Mouse (Mus musculus) adrenal gland, adult 10 weeks (tissue): ENCODE results near the gene Ankk1. TPM values are rescaled to one million over a fixed set of nuclear protein-coding genes. Genes with fewer than 3 reads are reported as not detected.

Experiments used
- polyA plus RNA-seq: library from polyadenylated mRNA; stranded (reverse); fragments of 350-450 nt; fragmentation: Illumina TruSeq; extraction: RNeasy Lipid Tissue Mini Kit (QIAGEN cat#74804); gene quantifications from one replicate; pipeline ENCODE4 v1.2.3, GENCODE M21; 2014; ENCODE audit warnings: low read depth, low replicate concordance

Gene Ankk1
- not detected for polyA plus RNA-seq

DNA sequence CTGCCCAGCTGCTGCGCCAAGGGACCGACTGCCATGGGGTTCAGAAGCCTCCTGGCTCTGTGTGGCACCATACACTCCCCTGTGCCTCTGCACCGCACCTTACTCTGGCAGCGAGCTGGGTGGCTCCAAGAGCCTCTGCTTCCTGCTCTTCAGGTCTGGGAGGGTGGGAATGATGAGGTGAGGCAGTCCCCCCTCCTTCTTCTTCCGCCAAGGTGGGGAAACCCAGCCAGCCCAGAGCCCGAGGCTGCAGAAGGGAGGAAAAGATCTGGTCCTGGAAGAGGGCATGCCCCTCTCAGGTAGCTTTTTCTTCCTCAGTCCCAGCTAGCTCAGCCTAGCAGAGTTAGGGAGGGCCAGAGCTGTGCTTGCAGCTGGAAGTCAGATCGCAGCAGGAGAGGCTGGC is at the start of gene Ankk1:
Ankk1 (minus strand) TSS at position 101 of the 400 bp plus-strand sequence.

Other genes with a start within 250 kb of the Ankk1 start
- gene Gm4894, start 176.5 kb downstream of the Ankk1 start, polyA plus RNA-seq, result not detected
- 0.58 TPM for gene Drd2, start 86.4 kb downstream of the Ankk1 start, polyA plus RNA-seq
- gene Ttc12, start 59.2 kb upstream of the Ankk1 start, polyA plus RNA-seq, result 10.6 TPM